Mouse (Mus musculus): Measurements from ENCODE around the gene Tsnax.

DNA sequence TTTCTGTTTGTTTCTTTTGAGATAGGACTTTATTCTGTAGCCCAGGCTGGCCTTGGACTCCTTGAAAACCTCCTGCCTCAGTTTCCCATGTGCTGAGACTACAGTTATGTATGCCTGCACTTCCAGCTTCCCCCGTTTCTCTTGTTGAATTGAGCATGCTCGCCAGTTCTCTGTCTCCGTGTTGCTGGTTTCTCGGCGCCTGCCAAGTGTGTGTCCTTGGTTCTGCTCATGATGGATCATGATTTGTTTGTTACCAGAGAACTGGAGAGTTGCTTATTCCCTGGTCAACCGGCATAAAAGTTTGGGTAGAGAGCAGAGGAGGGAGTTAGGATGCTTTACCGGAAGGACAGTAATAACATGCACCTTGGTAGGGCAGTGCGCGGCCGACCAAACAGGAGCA is 61.3 kb downstream of the Tsnax start:
- no peak for TF ChIP-seq FLI1 (IDR thresholded peaks at IDR 0.05; ENCODE audit: low read length)
- no peak for TF ChIP-seq GATA1 (IDR thresholded peaks at IDR 0.05; ENCODE audit: borderline replicate concordance, low read length)
